Mouse (Mus musculus) retina, embryonic 14.5 days (tissue): Measurements from ENCODE around the gene Napa.

ENCODE experiments used
- DNase-seq: peaks from one replicate; pipeline ENCODE4 v3.0.0-alpha.2; 2015; ENCODE audit warnings: low spot score

Napa gene

GRCm38 (mm10) chr7:16098021-16099017, at the start of gene Napa:
TSS of gene Napa (plus strand) at chr7:16098458.
- DNase-seq: peak; percentile 99

- DNase-seq: peak; percentile 43
Observed at GRCm38 (mm10) chr7:16048675-16049575, 49.3 kb upstream of the Napa start.

- no peak for DNase-seq
Observed at GRCm38 (mm10) chr7:16049576-16049915, 48.7 kb upstream of the Napa start.

GRCm38 (mm10) chr7:16050600-16050999, 47.7 kb upstream of the Napa start:
- no peak for DNase-seq

- DNase-seq: peak; percentile 86
Observed at GRCm38 (mm10) chr7:16051883-16052595, 46.2 kb upstream of the Napa start.

GRCm38 (mm10) chr7:16052684-16053083, 45.6 kb upstream of the Napa start:
- peak; percentile 99 for DNase-seq

- no peak for DNase-seq
Observed at GRCm38 (mm10) chr7:16053105-16053504, 45.2 kb upstream of the Napa start.

- no peak for DNase-seq
Observed at GRCm38 (mm10) chr7:16054966-16055365, 43.3 kb upstream of the Napa start.

GRCm38 (mm10) chr7:16055665-16056064, 42.6 kb upstream of the Napa start:
- no peak for DNase-seq

GRCm38 (mm10) chr7:16056459-16057135, 41.7 kb upstream of the Napa start:
- peak; percentile 64 for DNase-seq

GRCm38 (mm10) chr7:16057136-16057534, 41.1 kb upstream of the Napa start:
- DNase-seq: no peak

GRCm38 (mm10) chr7:16061219-16062098, 36.8 kb upstream of the Napa start, which contains the start of gene Zfp541:
TSS of gene Zfp541 (plus strand) at chr7:16061814.
- DNase-seq: no peak

- no peak for DNase-seq
Observed at GRCm38 (mm10) chr7:16062099-16062420, 36.2 kb upstream of the Napa start.

- no peak for DNase-seq
Observed at GRCm38 (mm10) chr7:16063490-16063889, 34.8 kb upstream of the Napa start.

- no peak for DNase-seq
Observed at GRCm38 (mm10) chr7:16070846-16071245, 27.4 kb upstream of the Napa start.

GRCm38 (mm10) chr7:16071906-16072305, 26.4 kb upstream of the Napa start:
- no peak for DNase-seq

GRCm38 (mm10) chr7:16079947-16080346, 18.3 kb upstream of the Napa start:
- DNase-seq: no peak

- no peak for DNase-seq
Observed at GRCm38 (mm10) chr7:16080581-16080980, 17.7 kb upstream of the Napa start.

GRCm38 (mm10) chr7:16083361-16083760, 14.9 kb upstream of the Napa start:
- DNase-seq: no peak

GRCm38 (mm10) chr7:16087587-16087986, 10.7 kb upstream of the Napa start:
- no peak for DNase-seq

GRCm38 (mm10) chr7:16094592-16094991, 3.7 kb upstream of the Napa start:
- DNase-seq: no peak
